Mouse (Mus musculus): ENCODE measurements around the gene Ptch2. TPM values are rescaled to one million over a fixed set of nuclear protein-coding genes. Genes with fewer than 3 reads are reported as not detected.

Gene Ptch2
- polyA plus RNA-seq, 1 experiment from 2014 or later, result 7.0 TPM

DNA sequence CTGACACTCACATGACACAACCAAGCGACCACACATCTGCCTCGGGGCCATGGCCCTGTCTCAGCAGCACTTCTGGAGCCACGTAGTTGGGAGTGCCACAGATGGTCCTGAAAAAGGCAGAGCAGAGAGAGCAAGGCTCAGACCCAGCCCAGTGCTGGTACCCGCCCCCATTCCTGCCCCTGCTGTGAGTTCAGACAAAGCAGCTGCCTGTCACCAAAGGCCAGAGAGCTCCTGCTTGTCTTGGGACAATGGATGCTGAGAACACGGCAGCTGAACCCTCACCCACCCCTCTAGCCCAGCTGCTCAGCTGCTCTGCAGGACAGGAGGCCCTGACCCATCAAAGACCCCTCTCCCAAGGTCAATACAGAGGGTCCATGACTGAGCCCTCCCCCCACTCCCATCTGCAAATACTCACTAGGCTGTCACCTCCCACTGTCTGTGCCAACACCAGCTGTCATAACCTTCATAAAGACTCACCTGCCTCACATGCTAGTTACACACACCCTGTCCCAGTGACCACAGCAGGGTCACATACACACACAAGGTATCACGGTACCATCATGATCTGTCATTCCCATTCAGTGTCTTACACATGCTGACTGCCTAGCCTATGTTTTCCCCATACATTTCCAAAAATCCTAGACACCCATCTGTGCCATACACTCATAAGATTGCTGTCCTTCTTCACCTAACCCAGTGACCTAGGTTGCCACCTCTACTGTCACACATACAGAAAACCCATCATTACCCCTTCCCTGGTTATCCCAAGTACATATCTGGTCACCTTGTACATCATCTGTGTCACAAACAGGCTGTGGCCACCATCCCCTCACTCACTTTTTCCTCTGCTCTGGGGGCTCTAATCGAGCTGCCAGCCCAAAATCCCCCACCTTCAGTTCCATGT, 36.3 kb downstream of the Ptch2 start:
- H3K9ac ChIP-seq, result no peak overlapping the region
- WGBS, result 48% methylated on average over 7 of the region's 7 CpGs
- peak overlapping the region; percentile 67; the same call in 1 of the 2 replicates for H3K4me3 ChIP-seq (replicated peaks)
- no peaks in the 10 kb centered on the region for H3K9me3 ChIP-seq
- H3K27ac ChIP-seq, result no peak overlapping the region
- ATAC-seq (ENCODE audit: insufficient read depth, low FRiP score, low read depth), result no peak
- H3K27me3 ChIP-seq (replicated peaks), result peaks cover 9% of the 10 kb centered on the region; the same call in 1 of the 2 replicates
- peaks cover 7% of the 10 kb centered on the region; the same call in 1 of the 2 replicates for H3K36me3 ChIP-seq
- peak overlapping the region; percentile 97 for H3K4me2 ChIP-seq
- peaks cover 20% of the 10 kb centered on the region for H3K4me1 ChIP-seq

- Histone ChIP-seq H3K36me3 (peaks cover 7% of the 10 kb centered on the region; the same call in 1 of the 2 replicates), H3K4me1 (peaks cover 20% of the 10 kb centered on the region), H3K4me2 (peak overlapping the region; percentile 97), H3K4me3 (replicated peaks) (peak overlapping the region; percentile 67), H3K27me3 (replicated peaks) (peaks cover 9% of the 10 kb centered on the region; the same call in 1 of the 2 replicates), H3K9me3 (no peaks in the 10 kb centered on the region), H3K27ac (no peak overlapping the region), H3K9ac (peak overlapping the region; percentile 86; the same call in 1 of the 2 replicates)
- no peak for ATAC-seq (ENCODE audit: insufficient read depth, low FRiP score, low read depth)
- WGBS, result 22% methylated on average over 11 of the region's 11 CpGs
Measured at GRCm38 (mm10) chr4:117132794-117133143, 36.9 kb downstream of the Ptch2 start.

DNA sequence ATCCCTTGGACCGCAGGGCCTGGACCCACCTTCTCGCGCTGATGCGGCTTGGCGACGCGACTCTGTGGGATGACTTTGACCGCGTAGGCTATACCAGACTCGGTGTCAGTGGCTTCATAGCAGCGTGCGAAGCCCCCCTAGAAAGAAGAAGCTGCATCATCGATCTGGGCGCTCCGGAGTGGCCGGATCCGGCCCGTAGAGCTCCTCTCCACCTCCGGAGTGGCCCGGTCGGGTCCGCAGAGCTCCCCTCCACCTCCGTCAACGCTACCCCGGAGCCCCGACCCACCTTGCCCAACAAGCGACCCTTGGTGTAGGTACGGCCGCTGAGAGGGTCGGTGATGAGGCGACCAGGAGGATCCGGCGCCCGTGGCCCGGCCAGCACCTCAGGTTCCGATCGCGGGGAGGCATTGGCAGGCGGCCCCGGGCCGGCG, 37.5 kb downstream of the Ptch2 start:
- Histone ChIP-seq H3K9me3 (no peaks in the 10 kb centered on the region), H3K27me3 (replicated peaks) (peaks cover 9% of the 10 kb centered on the region; the same call in 1 of the 2 replicates), H3K27ac (no peak overlapping the region), H3K9ac (peak overlapping the region; percentile 86), H3K4me3 (replicated peaks) (peak overlapping the region; percentile 67), H3K36me3 (peaks cover 7% of the 10 kb centered on the region; the same call in 1 of the 2 replicates), H3K4me1 (peaks cover 20% of the 10 kb centered on the region), H3K4me2 (peak overlapping the region; percentile 97)
- 0 out of 2 replicates have a peak, but pooled peaks have one; percentile 1 for ATAC-seq (ENCODE audit: insufficient read depth, low FRiP score, low read depth)
- under 1% methylated on average over 42 of the region's 42 CpGs for WGBS

DNA sequence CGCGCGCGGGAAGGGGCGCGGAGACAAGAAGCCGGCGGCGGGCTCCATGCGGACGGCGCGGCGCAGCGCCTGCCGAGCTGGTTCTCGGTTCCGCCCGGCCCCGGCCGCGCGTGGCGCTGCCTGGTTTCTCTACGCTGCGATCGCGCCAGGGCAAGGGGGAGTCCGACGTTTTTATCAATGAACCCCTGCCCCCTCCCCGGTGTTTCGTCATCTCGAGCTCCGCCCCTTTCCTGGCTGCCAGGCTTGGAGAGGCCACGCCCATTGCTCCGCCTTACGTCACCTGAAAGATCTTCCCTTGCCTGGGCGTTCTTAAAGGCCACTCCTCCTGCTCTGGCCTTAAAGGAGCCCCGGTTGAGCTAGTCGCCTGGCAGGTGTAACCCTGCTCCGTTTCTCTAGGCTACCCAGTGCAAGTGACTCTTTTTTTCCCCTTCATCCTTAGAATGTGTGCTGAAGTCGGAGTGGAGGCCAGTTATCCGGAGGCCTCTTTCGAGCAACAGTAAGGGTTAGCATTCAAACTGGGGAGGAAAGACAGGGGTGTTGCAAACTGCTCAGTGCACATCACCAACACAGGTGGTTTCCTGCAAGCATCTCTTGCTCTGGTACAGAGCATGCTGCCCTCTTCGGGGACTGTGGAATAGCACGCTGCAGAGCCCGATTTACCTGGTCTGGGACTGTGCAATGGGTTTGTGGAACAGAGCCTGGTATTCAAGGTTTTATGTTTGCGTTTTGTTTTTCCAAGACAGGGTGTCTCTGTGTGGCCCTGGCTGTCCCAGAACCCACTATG, 38.1 kb downstream of the Ptch2 start, which contains the start of gene Plk3:
Gene Plk3 (minus strand): TSS at position 147 of the 784 bp plus-strand sequence.
- ATAC-seq (ENCODE audit: insufficient read depth, low FRiP score, low read depth), result peak; percentile 86
- 2% methylated on average over 48 of the region's 48 CpGs for WGBS
- H3K9me3 ChIP-seq, result no peaks in the 10 kb centered on the region
- no peak within 1 kb of the TSS for H3K27ac ChIP-seq
- peak within 1 kb of the TSS; percentile 97 for H3K4me2 ChIP-seq
- H3K27me3 ChIP-seq (replicated peaks), result peaks cover 9% of the 10 kb centered on the region; the same call in 1 of the 2 replicates
- H3K36me3 ChIP-seq, result peaks cover 3% of the 10 kb centered on the region; the same call in 1 of the 2 replicates
- H3K4me1 ChIP-seq, result peaks cover 20% of the 10 kb centered on the region
- peak within 1 kb of the TSS; percentile 67 for H3K4me3 ChIP-seq (replicated peaks)
- H3K9ac ChIP-seq, result peak within 1 kb of the TSS; percentile 86

DNA sequence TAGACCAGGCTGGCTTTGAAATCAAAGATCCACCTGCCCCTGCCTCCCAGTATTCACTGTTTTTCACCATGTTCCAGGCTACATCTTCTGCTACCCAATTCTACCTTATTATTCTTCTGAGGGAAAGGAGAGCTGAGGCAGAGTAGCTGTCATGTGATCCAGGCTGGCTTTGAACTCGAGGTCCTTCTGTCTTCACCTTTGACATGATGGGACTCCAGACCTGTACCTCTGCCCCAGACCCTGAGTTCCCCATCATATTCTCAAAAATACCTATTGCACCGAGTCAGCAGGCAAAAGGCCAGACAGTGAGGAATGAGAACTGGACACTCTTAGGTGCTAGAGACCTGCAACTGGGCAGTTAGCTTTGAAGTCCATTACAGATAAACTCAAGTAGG, 38.7 kb downstream of the Ptch2 start:
- no peak for ATAC-seq (ENCODE audit: insufficient read depth, low FRiP score, low read depth)
- peaks cover 9% of the 10 kb centered on the region; the same call in 1 of the 2 replicates for H3K27me3 ChIP-seq (replicated peaks)
- no peak overlapping the region for H3K27ac ChIP-seq
- no peaks in the 10 kb centered on the region for H3K9me3 ChIP-seq
- 25% methylated on average over 2 of the region's 2 CpGs for WGBS
- no peak overlapping the region for H3K4me3 ChIP-seq (replicated peaks)
- H3K4me1 ChIP-seq, result peaks cover 20% of the 10 kb centered on the region
- no peaks in the 10 kb centered on the region for H3K36me3 ChIP-seq
- no peak overlapping the region for H3K9ac ChIP-seq
- H3K4me2 ChIP-seq, result peak overlapping the region; percentile 97; the same call in 1 of the 2 replicates

DNA sequence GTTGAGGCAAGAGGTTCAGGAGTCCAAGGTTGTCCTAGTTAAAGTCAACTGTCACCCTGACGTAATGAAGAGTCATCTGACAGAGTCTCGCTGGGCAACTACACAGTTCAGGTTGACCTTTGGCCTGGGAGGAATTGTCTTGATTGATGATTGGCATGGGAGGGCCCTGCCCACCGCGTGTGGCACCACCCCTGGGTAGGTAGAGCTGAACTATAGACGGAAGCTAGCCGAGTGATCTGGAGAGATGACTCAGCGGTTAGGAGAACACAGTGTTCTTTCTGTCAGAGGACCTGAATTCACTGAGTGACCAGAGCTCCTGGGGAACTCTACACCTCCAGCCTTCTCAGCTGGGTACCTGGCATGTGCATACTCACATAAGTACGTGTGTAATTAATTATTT, 40.2 kb downstream of the Ptch2 start:
- Histone ChIP-seq H3K27ac (peak overlapping the region; percentile 75; the same call in 1 of the 2 replicates), H3K9ac (no peak overlapping the region), H3K4me3 (replicated peaks) (no peak overlapping the region), H3K27me3 (replicated peaks) (peaks cover 9% of the 10 kb centered on the region; the same call in 1 of the 2 replicates), H3K36me3 (no peaks in the 10 kb centered on the region), H3K4me1 (peaks cover 20% of the 10 kb centered on the region), H3K4me2 (no peak overlapping the region), H3K9me3 (no peaks in the 10 kb centered on the region)
- peak; percentile 59 for ATAC-seq (ENCODE audit: insufficient read depth, low FRiP score, low read depth)
- 24% methylated on average over 8 of the region's 8 CpGs for WGBS

DNA sequence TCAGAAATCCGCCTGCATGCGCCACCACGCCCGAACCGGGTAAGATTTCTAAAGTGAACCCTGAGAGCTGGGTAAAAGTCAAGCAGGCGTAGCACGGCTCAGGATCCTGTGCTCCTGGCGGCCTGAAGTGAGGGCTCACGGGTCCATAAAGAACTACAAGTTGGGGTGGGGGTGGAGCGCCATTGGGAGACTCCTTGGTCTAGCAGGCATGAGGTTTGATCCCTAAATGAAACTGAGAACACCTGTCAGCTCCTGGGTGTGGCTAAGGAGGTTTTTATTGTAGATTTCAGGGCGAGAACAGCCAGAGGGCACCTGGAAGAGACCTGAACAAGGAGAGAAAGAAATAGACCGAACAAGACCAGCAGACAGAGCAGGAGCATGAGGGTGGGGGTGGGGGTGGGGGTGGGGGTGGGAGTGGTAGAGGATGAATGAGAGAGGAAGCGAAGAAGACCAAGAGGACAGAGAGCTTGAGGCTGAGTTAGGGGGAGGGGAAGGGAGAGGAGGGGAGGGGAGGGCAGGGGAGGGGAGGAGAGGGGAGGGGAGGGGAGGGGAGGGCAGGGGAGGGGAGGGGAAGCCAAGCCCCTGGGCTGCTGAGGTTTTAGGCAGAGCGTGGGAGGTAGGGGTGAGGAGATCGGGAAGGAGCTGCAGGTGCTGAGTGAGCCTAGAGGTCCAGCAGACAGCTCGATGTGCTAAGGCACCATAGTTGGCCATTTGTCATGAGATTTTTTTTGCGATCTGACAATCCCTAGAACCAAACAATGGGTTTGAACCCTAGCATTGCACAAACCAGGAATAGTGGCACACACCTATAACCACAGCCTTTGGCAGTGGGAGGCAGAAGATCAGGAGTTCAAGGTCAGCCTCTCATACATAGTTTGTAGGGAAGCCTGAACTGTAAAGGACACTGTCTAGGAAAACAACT, 42.7 kb downstream of the Ptch2 start:
- no peaks in the 10 kb centered on the region for H3K27me3 ChIP-seq (replicated peaks)
- no peak overlapping the region for H3K4me2 ChIP-seq
- no peak for ATAC-seq (ENCODE audit: insufficient read depth, low FRiP score, low read depth)
- no peak overlapping the region for H3K27ac ChIP-seq
- H3K4me1 ChIP-seq, result peaks cover 6% of the 10 kb centered on the region; the same call in 1 of the 2 replicates
- H3K4me3 ChIP-seq (replicated peaks), result no peak overlapping the region
- WGBS, result 64% methylated on average over 16 of the region's 17 CpGs
- no peaks in the 10 kb centered on the region for H3K9me3 ChIP-seq
- no peaks in the 10 kb centered on the region for H3K36me3 ChIP-seq
- no peak overlapping the region for H3K9ac ChIP-seq

DNA sequence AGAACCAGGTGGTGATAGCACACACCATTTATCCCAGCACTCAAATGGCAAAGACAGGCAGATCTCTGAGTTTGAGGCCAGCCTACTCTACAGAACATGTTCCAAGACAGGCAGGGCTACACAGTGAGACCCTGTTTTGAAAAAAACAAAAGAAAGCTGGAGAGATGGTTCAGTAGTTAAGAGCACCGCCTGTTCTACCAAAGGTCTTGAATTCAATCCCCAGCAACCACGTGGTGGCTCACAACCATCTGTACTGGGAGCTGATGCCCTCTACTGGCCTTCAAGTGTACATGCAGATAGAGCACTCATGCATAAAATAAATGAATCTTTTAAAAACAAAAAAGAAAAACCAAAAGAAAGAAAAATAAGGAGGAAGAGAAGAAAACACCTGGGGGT, 43.3 kb downstream of the Ptch2 start:
- Histone ChIP-seq H3K4me2 (no peak overlapping the region), H3K9me3 (no peaks in the 10 kb centered on the region), H3K9ac (no peak overlapping the region), H3K4me1 (peaks cover 4% of the 10 kb centered on the region; the same call in 1 of the 2 replicates), H3K36me3 (no peaks in the 10 kb centered on the region), H3K4me3 (replicated peaks) (no peak overlapping the region), H3K27ac (no peak overlapping the region), H3K27me3 (replicated peaks) (no peaks in the 10 kb centered on the region)
- no peak for ATAC-seq (ENCODE audit: insufficient read depth, low FRiP score, low read depth)
- 0% methylated on average over 2 of the region's 2 CpGs for WGBS

DNA sequence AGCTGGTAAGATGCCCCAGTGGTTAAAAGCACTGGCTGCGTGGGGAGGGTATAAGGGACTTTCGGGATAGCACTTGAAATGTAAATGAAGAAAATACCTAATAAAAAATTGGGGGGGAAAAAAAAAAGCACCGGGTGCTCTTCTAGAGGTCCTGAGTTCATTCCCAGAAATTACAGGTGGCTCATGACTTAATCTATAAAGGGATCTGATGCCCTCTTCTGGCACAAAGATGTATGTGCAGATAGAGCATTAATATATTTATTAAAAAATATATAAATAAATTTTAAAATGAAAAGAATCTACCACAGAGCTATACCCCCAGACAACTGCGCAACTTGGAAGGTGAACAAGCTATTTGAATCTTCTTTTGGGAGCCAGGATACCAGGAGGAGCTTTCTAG, 44.7 kb downstream of the Ptch2 start:
- no peak for ATAC-seq (ENCODE audit: insufficient read depth, low FRiP score, low read depth)
- H3K36me3 ChIP-seq, result no peaks in the 10 kb centered on the region
- no peak overlapping the region for H3K4me2 ChIP-seq
- H3K9ac ChIP-seq, result no peak overlapping the region
- no peaks in the 10 kb centered on the region for H3K9me3 ChIP-seq
- H3K27me3 ChIP-seq (replicated peaks), result no peaks in the 10 kb centered on the region
- H3K4me1 ChIP-seq, result no peaks in the 10 kb centered on the region
- 40% methylated on average over 4 of the region's 4 CpGs for WGBS
- H3K4me3 ChIP-seq (replicated peaks), result no peak overlapping the region
- H3K27ac ChIP-seq, result no peak overlapping the region

GRCm38 (mm10) chr4:117143023-117143422, 47.1 kb downstream of the Ptch2 start:
- H3K4me1 ChIP-seq, result no peaks in the 10 kb centered on the region
- no peaks in the 10 kb centered on the region for H3K27me3 ChIP-seq (replicated peaks)
- no peak overlapping the region for H3K27ac ChIP-seq
- H3K4me3 ChIP-seq (replicated peaks), result no peak overlapping the region
- H3K4me2 ChIP-seq, result no peak overlapping the region
- H3K9me3 ChIP-seq, result no peaks in the 10 kb centered on the region
- 51% methylated on average over 7 of the region's 7 CpGs for WGBS
- H3K36me3 ChIP-seq, result no peaks in the 10 kb centered on the region
- ATAC-seq (ENCODE audit: insufficient read depth, low FRiP score, low read depth), result no peak
- H3K9ac ChIP-seq, result no peak overlapping the region

- no peaks in the 10 kb centered on the region for H3K9me3 ChIP-seq
- no peak for ATAC-seq (ENCODE audit: insufficient read depth, low FRiP score, low read depth)
- H3K4me2 ChIP-seq, result no peak overlapping the region
- peaks cover 3% of the 10 kb centered on the region; the same call in 1 of the 2 replicates for H3K36me3 ChIP-seq
- no peak overlapping the region for H3K9ac ChIP-seq
- H3K4me1 ChIP-seq, result 0 out of 2 replicates have a peak, but pooled peaks cover under 1% of the 10 kb centered on the region
- H3K27me3 ChIP-seq (replicated peaks), result no peaks in the 10 kb centered on the region
- WGBS, result 85% methylated on average over 13 of the region's 13 CpGs
- no peak overlapping the region for H3K4me3 ChIP-seq (replicated peaks)
- H3K27ac ChIP-seq, result no peak overlapping the region
Measured at GRCm38 (mm10) chr4:117145248-117145647, 49.4 kb downstream of the Ptch2 start.
